ENCODE assay signal across 10 mouse cellular contexts in the genomic region with DNA sequence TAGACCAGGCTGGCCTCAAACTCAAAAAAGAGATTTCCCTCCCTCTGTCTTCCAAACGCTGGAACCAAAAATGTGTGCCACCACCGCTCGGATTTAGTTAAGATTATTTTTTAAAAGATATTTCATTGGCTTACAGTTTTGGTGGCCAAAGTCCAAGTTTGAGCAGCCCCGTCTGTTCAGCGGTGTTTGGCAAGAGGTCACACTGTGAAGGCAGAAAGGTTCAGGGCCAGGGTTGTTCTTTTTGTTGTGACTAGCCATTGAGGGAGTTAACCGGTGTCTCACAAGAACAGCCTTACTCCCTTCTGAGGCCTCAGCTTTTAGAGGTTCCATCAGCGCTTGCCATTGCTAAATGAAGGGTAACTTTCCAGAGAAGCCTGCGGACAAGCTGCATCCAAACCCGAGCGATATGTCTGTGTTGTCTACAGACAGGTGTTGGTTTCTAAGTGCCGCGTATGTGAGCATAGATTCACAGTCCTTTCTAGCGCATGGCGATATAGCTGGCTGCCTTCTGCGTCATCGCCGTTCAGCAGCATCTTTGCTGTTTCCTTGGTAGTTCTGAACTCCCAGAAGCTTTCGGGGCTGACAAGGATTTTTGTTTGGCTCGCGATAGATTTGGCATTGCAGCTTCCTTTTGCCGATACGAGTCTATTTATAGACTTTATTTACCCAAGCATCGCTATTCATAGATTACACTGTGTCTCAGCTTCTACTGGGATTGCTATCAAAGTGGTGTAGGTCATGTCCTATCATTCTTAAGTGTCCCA. TPM values are rescaled to one million over a fixed set of nuclear protein-coding genes. Genes with fewer than 3 reads are reported as not detected.
DNase-seq lines count a peak whose midpoint lies in the region; ATAC-seq and TF ChIP-seq lines count a peak whose summit lies in the region.
"Had no signal": no experiment of that assay in that cellular context is flagged by ENCODE, and none has a peak within 500 bp of the region (broad histone marks: within the 10 kb centered on the region; RNA-seq: fewer than 3 reads in every experiment).

No protein-coding gene starts in this region.

- TF ChIP-seq CTCF in left cerebral cortex, adult 2 months (IDR thresholded peaks at IDR 0.05), result no peak
- TF ChIP-seq CTCF in MEL (IDR thresholded peaks at IDR 0.05 in 2 of 3, conservative IDR thresholded peaks at IDR 0.05 in 1 of 3; ENCODE audit: control insufficient read depth in 1 of 3, insufficient read depth in 1 of 3, low read depth in 2 of 3, low read length in 3 of 3, poor library complexity in 1 of 3, severe bottlenecking in 1 of 3), result no peak

- H3K9me3 ChIP-seq in MEL (replicated peaks; ENCODE audit: insufficient read depth, low read length), result no peaks in the 10 kb centered on the region
- H3K9me3 ChIP-seq in intestine, embryonic 16.5 days (ENCODE audit: control insufficient read depth, low read length), result no peaks in the 10 kb centered on the region
- H3K9me3 ChIP-seq: hindbrain, embryonic 10.5 days had no signal

- no peak overlapping the region for H3K4me2 ChIP-seq in intestine, embryonic 16.5 days (ENCODE audit: low read depth, low read length)

- 80% methylated on average over 23 of the region's 23 CpGs for WGBS in intestine, embryonic 16.5 days

- no peak overlapping the region for H3K9ac ChIP-seq in MEL (ENCODE audit: control insufficient read depth, low read depth, low read length, poor library complexity, severe bottlenecking)
- no peak overlapping the region for H3K9ac ChIP-seq in intestine, embryonic 16.5 days (ENCODE audit: low read depth, low read length)

- H3K36me3 ChIP-seq in MEL (ENCODE audit: control insufficient read depth in 1 of 2, insufficient read depth in 2 of 2, low read length in 2 of 2), result peaks cover 2 to 47% of the 10 kb centered on the region in 2 experiments; a peak in 3 of 4 replicates
- no peaks in the 10 kb centered on the region for H3K36me3 ChIP-seq in intestine, embryonic 16.5 days (ENCODE audit: control insufficient read depth, insufficient read depth, low read length)
- H3K36me3 ChIP-seq: hindbrain, embryonic 10.5 days had no signal

- intact Hi-C loops in left cerebral cortex, adult 2 months (cut with DNase I), result no loop called here
- intact Hi-C loops in left cerebral cortex, postnatal 4 days (cut with DNase I), result no loop called here

- peaks cover 16 to 54% of the 10 kb centered on the region in 2 experiments for H3K4me1 ChIP-seq in MEL (ENCODE audit: control insufficient read depth in 1 of 2, insufficient read depth in 2 of 2, low read length in 2 of 2)
- no peaks in the 10 kb centered on the region; the same call in 1 of the 2 replicates for H3K4me1 ChIP-seq in intestine, embryonic 16.5 days (ENCODE audit: control insufficient read depth, insufficient read depth, low read length)
- H3K4me1 ChIP-seq: hindbrain, embryonic 10.5 days had no signal

- H3K27ac ChIP-seq in left cerebral cortex, adult 2 months, result peak overlapping the region; percentile 38
- peak overlapping the region; percentile 49 for H3K27ac ChIP-seq in MEL (ENCODE audit: control insufficient read depth, low read depth, low read length)
- no peak overlapping the region for H3K27ac ChIP-seq in intestine, embryonic 16.5 days (ENCODE audit: low read length)
- H3K27ac ChIP-seq: hindbrain, embryonic 10.5 days had no signal

- no peak for TF ChIP-seq POLR2A in MEL (IDR thresholded peaks at IDR 0.05; ENCODE audit: control insufficient read depth in 1 of 2, insufficient read depth in 1 of 2, low read depth in 1 of 2, low read length in 2 of 2, poor library complexity in 1 of 2)

- no peak overlapping the region for H3K4me3 ChIP-seq in left cerebral cortex, adult 2 months
- H3K4me3 ChIP-seq in MEL (ENCODE audit: control insufficient read depth in 1 of 2, insufficient read depth in 1 of 2, low read depth in 2 of 2, low read length in 2 of 2), result no peak overlapping the region
- H3K4me3 ChIP-seq in intestine, embryonic 16.5 days (ENCODE audit: low read length), result no peak overlapping the region
- H3K4me3 ChIP-seq: hindbrain, embryonic 10.5 days had no signal

- peaks cover 58% of the 10 kb centered on the region for H3K79me2 ChIP-seq in MEL (ENCODE audit: control insufficient read depth, insufficient read depth, low read length, poor library complexity)

- TF ChIP-seq EP300 in MEL (IDR thresholded peaks at IDR 0.05; ENCODE audit: low read depth in 1 of 2, low read length in 2 of 2), result 0 out of 4 replicates have a peak, but pooled peaks of 1 of the 2 experiments have one; percentile 3

- no peaks in the 10 kb centered on the region for H3K27me3 ChIP-seq in MEL (ENCODE audit: control insufficient read depth in 1 of 2, insufficient read depth in 2 of 2, low read length in 2 of 2)
- no peaks in the 10 kb centered on the region for H3K27me3 ChIP-seq in intestine, embryonic 16.5 days (replicated peaks; ENCODE audit: control insufficient read depth, insufficient read depth, low read length)

- peak; percentile 38; the same call in 1 of the 2 replicates for ATAC-seq in frontal cortex, adult (ENCODE audit: low TSS enrichment)
- ATAC-seq in intestine, embryonic 16.5 days, result no peak
- ATAC-seq: activated CD4-positive, CD25-positive, alpha-beta regulatory T cell, adult 4 months had no signal

- TF ChIP-seq RAD21 in MEL (IDR thresholded peaks at IDR 0.05; ENCODE audit: low read depth, low read length), result no peak

- no peak for DNase-seq in frontal cortex, postnatal 14 days (ENCODE audit: low spot score in 2 of 2)
- DNase-seq in left cerebral cortex, adult 2 months (ENCODE audit: extremely low spot score in 1 of 2, low spot score in 2 of 2), result no peak
- no peak for DNase-seq in left cerebral cortex, postnatal 4 days
- DNase-seq in MEL (ENCODE audit: low read depth, low spot score), result no peak
- peak; percentile 11 for DNase-seq in heart, postnatal 4 days
- no peak for DNase-seq in spleen, postnatal 36 days (ENCODE audit: low spot score in 2 of 2)

TF ChIP-seq in MEL, 35 proteins besides CTCF, POLR2A, EP300 and RAD21:
- no peak for TF ChIP-seq TAL1 (IDR thresholded peaks at IDR 0.05; ENCODE audit: low read length)
- TF ChIP-seq MEF2A (IDR thresholded peaks at IDR 0.05; ENCODE audit: extremely low read depth, insufficient replicate concordance, low read depth, low read length, poor library complexity, severe bottlenecking), result peak; percentile 79; the same call in 1 of the 2 replicates
- TF ChIP-seq GABPA (IDR thresholded peaks at IDR 0.05; ENCODE audit: low read depth, low read length), result no peak

RNA-seq across cellular contexts. Expression of a gene that starts 24.3 kb away (rescaled TPM):
- total RNA-seq in left cerebral cortex, adult 2 months (2021), result 10 to 100 TPM; 46.5 to 48.7 TPM
- 10 to 100 TPM; 30.4 to 33.6 TPM for total RNA-seq in left cerebral cortex, postnatal 4 days (2021)
- total RNA-seq in MEL (2012; rRNA removed), result 27.7 and 28.6 TPM in 2 replicates
- polyA plus RNA-seq in MEL (2012; ENCODE audit: insufficient read depth in 1 of 2, insufficient read length in 2 of 2, low read depth in 1 of 2, low replicate concordance in 2 of 2, missing spikeins in 1 of 2), result 10 to 100 TPM in 1 of 2 experiments, not detected in 1; 52.5 TPM
- 10 to 100 TPM; 10.3 to 10.5 TPM for total RNA-seq in heart, postnatal 4 days (2021)
- polyA plus RNA-seq in intestine, embryonic 16.5 days (2015; fragmentation: Nextera tagmentation; extraction: Ambion mirVana), result 27.0 and 27.5 TPM in 2 replicates

RNA-seq across cellular contexts. Expression of a gene that starts 35.9 kb away (rescaled TPM):
- 10 to 100 TPM; 26.1 to 28.4 TPM for total RNA-seq in left cerebral cortex, adult 2 months (2021)
- total RNA-seq in left cerebral cortex, postnatal 4 days (2021), result 10 to 100 TPM; 25.0 to 27.2 TPM
- total RNA-seq in MEL (2012; rRNA removed), result 15.5 and 17.8 TPM in 2 replicates
- 10 to 100 TPM; 28.9 to 37.8 TPM for polyA plus RNA-seq in MEL (2012; ENCODE audit: insufficient read depth in 1 of 2, insufficient read length in 2 of 2, low read depth in 1 of 2, low replicate concordance in 2 of 2, missing spikeins in 1 of 2)
- total RNA-seq in heart, postnatal 4 days (2021), result 10 to 100 TPM; 15.2 to 15.3 TPM
- polyA plus RNA-seq in intestine, embryonic 16.5 days (2015; fragmentation: Nextera tagmentation; extraction: Ambion mirVana), result 8.5 and 11.1 TPM in 2 replicates

RNA-seq across cellular contexts. Expression of a gene that starts 51.4 kb away (rescaled TPM):
- 10 to 100 TPM; 33.0 to 35.6 TPM for total RNA-seq in left cerebral cortex, adult 2 months (2021)
- total RNA-seq in left cerebral cortex, postnatal 4 days (2021), result 10 to 100 TPM; 45.9 to 47.3 TPM
- 136 and 144 TPM in 2 replicates for total RNA-seq in MEL (2012; rRNA removed)
- polyA plus RNA-seq in MEL (2012; ENCODE audit: insufficient read depth in 1 of 2, insufficient read length in 2 of 2, low read depth in 1 of 2, low replicate concordance in 2 of 2, missing spikeins in 1 of 2), result 100 to 1,000 TPM; 127 to 295 TPM
- total RNA-seq in heart, postnatal 4 days (2021), result 10 to 100 TPM; 35.0 to 37.4 TPM
- 105 and 125 TPM in 2 replicates for polyA plus RNA-seq in intestine, embryonic 16.5 days (2015; fragmentation: Nextera tagmentation; extraction: Ambion mirVana)
